Mouse (Mus musculus) ES-E14 (cell line): ENCODE results near the gene Lingo1. TPM values are rescaled to one million over a fixed set of nuclear protein-coding genes. Genes with fewer than 3 reads are reported as not detected.
A peak's percentile ranks its signal among the peaks of the same experiment; 100 is the strongest.

ENCODE experiments used
- DNase-seq: peaks from one replicate; pipeline ENCODE4 v3.0.0-alpha.2; 2013; ENCODE audit warnings: low read depth, low spot score
- H3K27ac ChIP-seq: 2 replicates; pipeline ENCODE4 v1.5.1; 2012; ENCODE audit warnings: low read depth, mild to moderate bottlenecking, low read length, moderate library complexity, mixed read lengths; ENCODE audit not compliant: poor library complexity, insufficient read depth, severe bottlenecking
- H3K36me3 ChIP-seq: 2 replicates; pipeline ENCODE4 v1.6.1; 2012; ENCODE audit warnings: mild to moderate bottlenecking, low read length, moderate library complexity, mixed read lengths; ENCODE audit not compliant: control insufficient read depth, poor library complexity, insufficient read depth, severe bottlenecking
- H3K4me1 ChIP-seq, 2 experiments: fragments of 150-350 bp in 1 of 2; sonication (generic) in 1 of 2; 2 replicates each; pipeline ENCODE4 v1.6.1; 2012; ENCODE audit warnings: low read length in 2 of 2, mild to moderate bottlenecking in 1 of 2, mixed read lengths in 1 of 2; ENCODE audit not compliant: control insufficient read depth in 2 of 2, insufficient read depth in 2 of 2, poor library complexity in 1 of 2
- H3K4me3 ChIP-seq, 2 experiments: fragments of 150-350 bp in 1 of 2; sonication (generic) in 1 of 2; 2 replicates each; pipeline ENCODE4 v1.5.1; 2012; ENCODE audit warnings: low read length in 2 of 2, low read depth in 1 of 2, mild to moderate bottlenecking in 1 of 2, mixed read lengths in 1 of 2; ENCODE audit not compliant: insufficient read depth in 1 of 2, poor library complexity in 1 of 2, severe bottlenecking in 1 of 2
- H3K9ac ChIP-seq: 2 replicates; pipeline ENCODE4 v1.6.1; 2012; ENCODE audit warnings: low read depth, mild to moderate bottlenecking, low read length, mixed read lengths; ENCODE audit not compliant: poor library complexity, insufficient read depth, severe bottlenecking
- H3K9me3 ChIP-seq: fragments of 150-350 bp; sonication (generic); 2 replicates; pipeline ENCODE4 v1.6.1; 2012; ENCODE audit warnings: low read depth, mild to moderate bottlenecking, low read length; ENCODE audit not compliant: control insufficient read depth, insufficient read depth
- CHD2 ChIP-seq: IDR thresholded peaks from 2 replicates; pipeline ENCODE4 v1.6.1; 2014; ENCODE audit warnings: mild to moderate bottlenecking, low read depth, low read length, inconsistent platforms
- HCFC1 ChIP-seq: IDR thresholded peaks from 2 replicates; pipeline ENCODE4 v1.6.1; 2012; ENCODE audit warnings: low read length, inconsistent platforms, borderline replicate concordance; ENCODE audit not compliant: insufficient read depth
- MAFK ChIP-seq: IDR thresholded peaks from 2 replicates; pipeline ENCODE4 v1.6.1; 2014; ENCODE audit warnings: mild to moderate bottlenecking, low read depth, low read length, inconsistent platforms; ENCODE audit not compliant: insufficient read depth
- ZC3H11A ChIP-seq: IDR thresholded peaks from 2 replicates; pipeline ENCODE4 v1.6.1; 2012; ENCODE audit warnings: low read depth, mild to moderate bottlenecking, inconsistent platforms, low read length, borderline replicate concordance
- ZNF384 ChIP-seq: IDR thresholded peaks from 2 replicates; pipeline ENCODE4 v1.6.1; 2012; ENCODE audit warnings: low read depth, low read length, inconsistent platforms
- in situ Hi-C, 2 experiments: fragments of 600-800 bp; cut with MboI; formaldehyde crosslinking; loops; one replicate each; pipeline ENCODE4 v1.15.1; 2025; ENCODE audit warnings: low sequenced_read_pairs in 2 of 2, inconsistent platforms in 1 of 2; ENCODE audit not compliant: unreplicated experiment in 2 of 2
- total RNA-seq: library from RNA; depleted of rRNA; stranded (reverse); fragments of 300-350 nt; gene quantifications from 2 replicates; pipeline ENCODE4 v1.2.3, GENCODE M21; 2012

The Lingo1 gene
- total RNA-seq, 1 experiment = 1.3 TPM

GRCm38 (mm10) chr9:56824900-56825299, 28.6 kb upstream of the Lingo1 start:
- in situ Hi-C loops = no loop called here
- TF ChIP-seq MAFK (no peak), ZC3H11A (no peak), ZNF384 (no peak), CHD2 (no peak), HCFC1 (no peak)
- H3K9me3 ChIP-seq = no peaks in the 10 kb centered on the region
- peaks cover 0 to 2% of the 10 kb centered on the region in 2 experiments; a peak in 1 of 4 replicates for H3K4me1 ChIP-seq
- no peaks in the 10 kb centered on the region for H3K36me3 ChIP-seq
- H3K4me3 ChIP-seq = no peak overlapping the region
- no peak overlapping the region for H3K9ac ChIP-seq
- no peak overlapping the region for H3K27ac ChIP-seq
- no peak for DNase-seq

- no peak overlapping the region for H3K27ac ChIP-seq
- H3K9ac ChIP-seq = no peak overlapping the region
- no peak for TF ChIP-seq CHD2
- TF ChIP-seq ZC3H11A = no peak
- TF ChIP-seq ZNF384 = no peak
- no peak for TF ChIP-seq HCFC1
- TF ChIP-seq MAFK = no peak
- no peaks in the 10 kb centered on the region for H3K36me3 ChIP-seq
- no peaks in the 10 kb centered on the region for H3K9me3 ChIP-seq
- H3K4me3 ChIP-seq = no peak overlapping the region
- in situ Hi-C loops = no loop called here
- no peaks in the 10 kb centered on the region for H3K4me1 ChIP-seq
- DNase-seq = no peak
Observed at GRCm38 (mm10) chr9:56810916-56811315, 14.6 kb upstream of the Lingo1 start.

GRCm38 (mm10) chr9:56807990-56808389, 11.7 kb upstream of the Lingo1 start:
- Histone ChIP-seq H3K4me1 (no peaks in the 10 kb centered on the region; a peak in 1 of 4 replicates), H3K4me3 (no peak overlapping the region), H3K9me3 (no peaks in the 10 kb centered on the region), H3K27ac (no peak overlapping the region), H3K36me3 (no peaks in the 10 kb centered on the region), H3K9ac (no peak overlapping the region)
- no peak for DNase-seq
- in situ Hi-C loops = no loop called here
- no peak for TF ChIP-seq ZNF384
- no peak for TF ChIP-seq MAFK
- TF ChIP-seq ZC3H11A = no peak
- TF ChIP-seq CHD2 = no peak
- TF ChIP-seq HCFC1 = no peak

GRCm38 (mm10) chr9:56803146-56803545, 6.9 kb upstream of the Lingo1 start:
- in situ Hi-C loops = no loop called here
- Histone ChIP-seq H3K4me3 (no peak overlapping the region), H3K36me3 (no peaks in the 10 kb centered on the region), H3K9me3 (no peaks in the 10 kb centered on the region), H3K4me1 (no peaks in the 10 kb centered on the region; a peak in 1 of 4 replicates), H3K9ac (no peak overlapping the region), H3K27ac (no peak overlapping the region)
- DNase-seq = no peak
- TF ChIP-seq ZC3H11A = no peak
- no peak for TF ChIP-seq HCFC1
- TF ChIP-seq MAFK = no peak
- TF ChIP-seq ZNF384 = no peak
- TF ChIP-seq CHD2 = no peak

- no peak overlapping the region for H3K27ac ChIP-seq
- H3K9ac ChIP-seq = no peak overlapping the region
- in situ Hi-C loops = no loop called here
- H3K9me3 ChIP-seq = no peaks in the 10 kb centered on the region
- H3K36me3 ChIP-seq = no peaks in the 10 kb centered on the region
- DNase-seq = peak; percentile 56
- H3K4me1 ChIP-seq = peaks cover 0 to 2% of the 10 kb centered on the region in 2 experiments; a peak in 1 of 4 replicates
- no peak; the same call in 1 of the 2 replicates for TF ChIP-seq ZC3H11A
- no peak for TF ChIP-seq HCFC1
- no peak for TF ChIP-seq ZNF384
- TF ChIP-seq MAFK = no peak
- no peak for TF ChIP-seq CHD2
- H3K4me3 ChIP-seq = no peak overlapping the region
Observed at GRCm38 (mm10) chr9:56797876-56798275, 1.6 kb upstream of the Lingo1 start.
